Mouse (Mus musculus): ENCODE results near the gene Zbtb38. TPM values are rescaled to one million over a fixed set of nuclear protein-coding genes. Genes with fewer than 3 reads are reported as not detected.
A peak's percentile ranks its signal among the peaks of the same experiment; 100 is the strongest.

Zbtb38 gene
- total RNA-seq, 2 experiments from 2014 or later: 42.4 to 45.3 TPM

DNA sequence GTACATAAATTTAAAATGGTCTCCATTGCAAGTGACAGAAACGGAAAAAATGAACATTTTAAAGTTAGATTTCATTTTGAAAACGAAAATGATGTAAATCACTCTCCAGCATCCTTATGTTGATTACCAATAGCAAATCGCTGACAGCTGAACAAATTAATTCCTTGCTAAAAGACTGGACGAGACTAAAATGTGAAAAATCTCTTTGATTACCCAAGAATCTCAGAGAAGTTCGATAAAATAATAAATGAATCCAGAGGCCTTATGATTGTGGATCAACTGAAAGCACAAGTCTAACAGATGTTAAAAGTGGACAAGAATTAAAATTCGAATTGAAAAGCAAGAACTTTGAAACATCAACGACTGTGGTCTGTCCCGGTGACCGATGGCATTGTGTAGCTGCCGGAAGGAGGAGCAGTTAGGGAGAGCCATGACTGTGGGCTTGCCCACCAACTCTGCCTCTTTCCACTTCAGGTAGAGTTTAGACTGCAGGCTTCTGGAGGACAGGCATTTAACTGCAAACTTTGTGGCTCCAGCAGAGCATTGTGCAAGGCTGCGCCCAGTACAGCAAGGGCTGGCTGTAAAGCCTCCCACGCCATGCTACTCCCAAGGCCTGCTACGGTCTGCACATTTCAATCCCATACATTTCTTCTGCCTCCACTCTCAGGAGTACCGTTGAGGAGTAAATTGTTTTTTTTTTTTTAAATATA, 35.7 kb downstream of the Zbtb38 start:
- DNase-seq (ENCODE audit: low spot score in 2 of 2): no peak

DNA sequence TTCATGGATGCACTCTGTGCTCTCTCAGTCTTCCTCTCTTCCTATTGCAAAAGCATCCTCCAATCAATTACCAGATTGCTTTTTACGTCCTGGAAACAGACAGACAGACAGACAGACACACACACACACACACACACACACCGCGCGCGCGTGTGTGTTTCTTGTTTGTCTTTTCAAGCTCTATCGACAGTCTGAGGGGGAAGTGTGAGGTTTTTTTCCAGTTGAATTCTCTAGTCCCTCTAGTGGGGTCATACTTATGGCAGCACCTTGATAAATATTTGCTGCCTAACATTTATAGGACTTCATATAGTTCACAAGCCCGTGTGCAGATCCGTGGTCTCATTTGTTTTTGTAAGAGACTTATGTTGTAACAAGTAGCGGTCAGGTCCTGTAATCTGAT, 36.5 kb downstream of the Zbtb38 start:
- no peak for DNase-seq (ENCODE audit: low spot score in 2 of 2)

DNA sequence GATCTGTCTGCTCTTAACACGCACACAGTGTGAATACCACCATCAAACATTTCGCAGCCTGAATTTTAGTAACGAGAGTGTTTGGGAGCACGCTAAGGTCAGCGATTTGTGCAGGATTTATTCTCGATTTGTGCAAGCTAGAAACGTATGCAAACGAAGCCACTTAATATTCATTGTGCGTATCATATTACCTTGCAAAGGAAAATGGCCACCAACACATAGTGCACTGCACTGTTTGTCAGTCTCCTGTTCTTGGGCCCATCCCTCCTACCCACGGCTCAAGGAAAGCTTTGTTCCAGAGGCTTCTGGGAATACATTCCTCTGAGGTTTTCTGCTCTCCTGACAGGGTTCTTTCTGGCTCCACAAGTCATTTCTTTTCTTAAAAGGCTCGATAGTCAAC, 37.5 kb downstream of the Zbtb38 start:
- DNase-seq (ENCODE audit: low spot score in 2 of 2): no peak

DNA sequence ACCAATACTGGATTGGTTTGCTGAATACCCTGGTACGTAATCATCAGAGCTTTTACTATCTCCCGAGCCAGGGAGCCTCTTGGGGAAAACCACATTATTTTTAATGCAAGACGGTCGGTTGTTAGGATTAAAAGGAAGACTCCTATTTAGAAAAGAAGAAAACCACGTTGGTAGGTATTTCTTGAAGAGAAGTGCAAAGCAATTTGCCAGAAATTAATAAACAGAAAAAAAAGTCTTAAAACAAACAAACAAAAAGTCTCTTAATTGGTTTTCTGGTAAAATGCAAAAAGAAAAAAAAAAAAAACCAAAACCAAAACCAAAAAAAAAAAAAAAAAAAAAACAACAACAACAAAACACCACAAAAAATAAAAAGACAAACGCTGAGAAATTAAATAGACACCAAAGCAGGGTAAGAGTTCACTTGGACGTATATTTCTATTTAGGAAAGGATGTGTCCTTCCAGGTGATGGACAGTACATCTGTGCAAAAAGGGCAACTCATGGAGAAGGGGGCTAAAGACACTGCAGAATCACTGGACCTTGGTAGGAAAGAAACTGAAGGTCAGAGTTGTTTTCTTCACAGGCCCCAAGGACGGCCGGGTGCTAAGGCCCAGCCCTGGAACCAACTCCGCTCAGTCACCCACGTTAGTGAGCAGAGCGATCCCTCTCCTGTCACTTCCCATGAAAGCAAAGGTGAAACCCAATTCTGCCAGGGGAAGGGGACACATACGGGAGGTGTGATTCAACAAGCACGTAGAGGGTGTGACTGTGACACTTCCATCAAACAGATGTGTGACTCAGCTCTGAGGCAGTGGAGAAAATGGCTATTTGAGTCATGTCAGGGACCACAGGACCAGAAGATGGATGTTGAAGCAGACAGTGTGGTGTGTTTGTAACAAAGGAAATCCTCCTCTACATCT, 38.9 kb downstream of the Zbtb38 start:
- no peak for DNase-seq (ENCODE audit: low spot score in 2 of 2)

DNA sequence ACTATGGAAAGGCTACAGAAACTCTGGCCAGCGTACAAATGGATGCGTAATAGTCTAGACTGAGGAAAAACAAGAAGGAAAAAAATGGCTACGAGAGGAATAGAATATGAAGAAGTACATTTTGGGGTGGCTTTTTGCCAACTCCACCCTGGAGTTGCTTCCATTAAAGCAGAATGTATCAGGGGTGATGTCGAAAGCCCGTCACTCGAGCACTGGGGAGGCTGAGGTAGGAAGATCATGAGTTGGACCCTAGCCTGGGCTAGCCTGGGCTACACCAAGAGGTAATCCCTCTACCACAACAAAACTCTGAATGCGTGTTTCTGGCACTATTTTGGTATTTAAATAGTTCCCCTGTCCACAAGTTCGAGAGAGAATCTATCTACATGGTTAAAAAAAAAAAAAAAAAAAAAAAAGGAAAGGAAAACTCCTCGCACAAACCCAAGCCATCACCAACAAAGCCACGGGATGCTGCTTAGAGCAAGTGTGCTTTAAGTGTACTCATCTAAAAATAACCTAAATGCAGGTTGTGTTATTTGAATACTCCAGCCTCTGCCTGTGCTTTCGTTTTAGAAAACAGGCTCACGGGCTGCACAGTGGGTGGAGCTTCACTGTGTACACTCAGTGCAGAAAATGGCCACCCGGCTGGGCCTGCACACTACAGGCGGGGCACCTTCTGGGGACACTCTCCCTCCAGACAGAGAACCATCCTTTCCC, 39.7 kb downstream of the Zbtb38 start:
- no peak for DNase-seq (ENCODE audit: low spot score in 2 of 2)

DNA sequence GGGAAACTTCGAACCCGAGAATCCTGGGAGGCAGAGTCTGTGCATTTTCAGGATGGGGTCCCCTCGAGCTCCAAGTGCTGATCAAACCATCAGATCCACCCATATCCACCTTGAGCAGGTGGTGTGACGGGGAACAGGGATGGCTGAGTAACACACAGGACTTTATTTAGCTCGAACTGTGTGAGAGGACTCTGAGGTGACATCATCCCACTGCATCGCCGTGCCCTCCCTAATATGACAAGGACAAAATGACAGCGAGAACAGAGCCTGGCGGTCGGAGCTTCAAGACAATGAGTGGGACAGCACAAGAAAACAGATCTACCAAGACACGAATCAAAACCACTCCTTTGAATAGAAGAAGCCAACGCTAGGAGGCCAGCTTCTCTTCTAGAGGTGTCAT, 40.6 kb downstream of the Zbtb38 start:
- DNase-seq (ENCODE audit: low spot score in 2 of 2): no peak

DNA sequence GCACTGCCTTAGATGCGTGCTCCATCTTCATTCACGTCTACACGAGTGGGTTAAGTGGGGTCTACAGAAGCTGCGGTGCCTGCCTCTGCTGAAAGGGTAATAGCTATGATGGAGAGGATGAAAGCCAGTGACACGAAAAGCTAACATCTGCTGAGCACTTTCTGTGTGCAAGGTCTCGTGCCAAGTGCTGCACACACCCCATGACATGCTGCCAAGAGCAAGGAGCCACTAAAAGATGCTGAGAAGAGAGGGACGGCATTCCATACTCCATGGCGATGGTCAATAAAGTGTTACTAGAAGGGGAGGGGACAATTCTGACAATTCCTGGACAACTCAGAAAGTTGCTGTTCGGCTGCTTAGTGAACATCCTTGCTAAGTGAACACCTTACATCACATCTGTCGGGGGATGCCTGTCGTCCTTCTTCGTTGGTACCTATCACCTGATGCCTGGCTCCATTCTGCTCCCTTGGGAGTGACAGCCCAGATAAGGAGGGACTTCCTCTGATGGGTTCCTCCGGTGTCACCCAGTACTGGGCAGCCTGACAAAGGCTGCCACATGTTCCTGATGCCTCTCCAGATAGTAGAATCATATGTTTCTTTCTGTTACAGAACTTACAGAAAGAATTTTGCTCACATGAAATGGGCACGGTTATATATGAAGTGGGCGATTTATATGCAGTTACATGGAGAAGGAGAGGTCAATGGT, 42.2 kb downstream of the Zbtb38 start:
- DNase-seq (ENCODE audit: low spot score in 2 of 2): no peak

DNA sequence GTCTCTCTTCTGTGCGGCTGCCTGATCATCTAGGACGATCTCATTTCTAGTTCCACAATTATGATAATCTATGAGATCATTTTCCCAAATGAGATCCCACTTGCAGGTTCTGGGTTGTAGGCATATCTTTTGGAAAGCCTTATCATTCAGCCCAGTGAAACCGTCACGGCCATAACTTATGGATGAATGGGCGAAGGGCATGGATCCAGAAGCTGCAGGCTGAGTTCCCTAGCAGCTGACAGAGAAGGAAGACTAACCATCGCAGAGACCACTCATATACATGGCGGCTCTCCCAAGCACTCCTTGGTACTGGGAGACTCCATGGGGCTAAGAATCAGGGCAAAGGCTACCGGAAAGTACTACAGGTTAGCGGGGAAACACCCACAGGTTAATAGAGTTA, 43.7 kb downstream of the Zbtb38 start:
- no peak for DNase-seq (ENCODE audit: low spot score in 2 of 2)

DNA sequence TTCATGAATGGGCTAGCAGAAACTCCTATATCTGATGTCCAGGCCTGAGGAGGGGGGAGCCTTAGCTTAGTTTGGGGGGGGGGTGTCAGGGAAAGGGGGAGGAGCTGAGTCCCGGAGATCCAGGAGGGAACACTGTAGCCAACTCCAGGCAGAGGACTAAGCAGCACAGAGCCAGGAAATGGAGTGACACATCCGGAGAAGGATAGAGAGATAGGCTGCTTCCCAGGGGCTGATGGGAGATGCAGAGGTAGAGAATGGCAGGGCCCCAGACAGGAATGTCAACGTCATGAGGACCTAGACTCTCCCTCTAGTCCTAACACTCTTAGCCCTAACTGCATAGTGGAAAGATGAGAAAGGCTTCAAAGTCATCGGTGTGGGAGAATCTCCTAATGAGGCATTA, 44.7 kb downstream of the Zbtb38 start:
- no peak for DNase-seq (ENCODE audit: low spot score in 2 of 2)

DNA sequence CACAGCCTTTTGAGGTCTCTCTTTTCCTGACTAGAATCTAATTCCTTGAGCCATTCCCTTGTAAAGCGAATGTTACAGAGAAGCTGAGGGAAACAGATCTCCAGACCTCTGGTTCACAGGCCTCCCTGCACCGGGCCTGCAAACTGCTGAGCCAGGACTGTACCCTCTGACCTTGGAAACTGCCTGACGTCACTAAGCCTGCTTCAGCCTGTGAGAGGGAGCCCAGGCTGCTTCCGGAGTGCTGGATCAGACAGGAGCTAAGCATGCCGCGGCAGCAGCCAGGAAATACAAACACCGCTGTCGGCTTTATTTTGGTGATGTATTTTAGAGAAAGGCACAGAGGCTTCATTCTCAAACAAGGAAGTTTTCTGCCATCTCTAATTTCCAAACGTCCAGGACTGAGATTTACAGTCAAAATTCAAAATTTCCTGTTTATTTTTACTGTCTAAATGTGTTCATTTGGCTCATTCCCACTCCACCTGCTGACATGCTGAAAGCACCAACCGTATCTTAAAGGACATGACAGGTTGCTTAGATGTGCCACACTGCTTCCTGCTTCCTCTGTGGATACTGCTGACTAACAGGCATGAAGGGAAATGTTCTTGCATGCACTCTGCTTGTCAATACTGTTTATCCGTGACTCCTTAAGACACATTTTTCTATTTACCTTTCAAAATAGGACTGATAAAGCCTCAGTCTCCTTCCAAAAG, 46.9 kb downstream of the Zbtb38 start:
- no peak for DNase-seq (ENCODE audit: low spot score in 2 of 2)

DNA sequence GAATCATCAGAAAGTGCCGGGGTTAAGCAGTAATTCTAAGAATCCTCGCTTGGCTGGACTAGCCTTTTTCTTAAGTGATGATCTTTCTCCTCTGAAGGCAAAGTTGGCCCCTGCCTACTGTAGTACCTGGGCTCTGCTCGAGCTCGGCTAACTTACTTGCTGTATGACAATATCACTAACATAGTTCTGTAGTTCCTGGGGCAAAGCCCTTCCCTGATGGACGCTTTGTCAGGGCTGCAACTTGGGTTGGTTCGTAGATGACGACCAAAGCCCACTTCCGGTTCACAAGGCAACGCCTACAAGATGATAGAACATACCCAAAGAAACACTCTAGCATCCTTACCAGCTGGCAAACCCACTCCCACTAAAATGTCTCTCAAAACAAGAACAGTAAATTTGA, 47.7 kb downstream of the Zbtb38 start:
- no peak for DNase-seq (ENCODE audit: low spot score in 2 of 2)

DNA sequence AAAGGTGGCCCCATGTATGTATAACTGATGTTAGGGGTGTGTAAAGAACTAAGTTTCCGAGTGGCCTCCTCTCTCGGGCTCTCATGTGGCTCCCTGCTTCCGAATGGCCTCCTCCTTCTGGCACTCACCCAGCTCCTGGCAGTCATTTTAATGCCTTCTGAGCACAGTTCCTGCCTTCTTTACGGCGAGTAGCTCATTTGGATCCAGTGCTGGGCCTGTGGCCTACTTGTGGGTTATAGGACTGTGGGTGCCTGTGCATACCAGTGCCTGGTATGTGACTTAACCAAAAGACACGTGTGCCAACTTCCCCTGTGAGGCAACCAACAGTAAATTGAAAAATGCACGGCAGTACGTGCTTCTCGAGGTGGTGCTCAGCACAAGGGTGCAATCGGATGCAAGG, 50.7 kb downstream of the Zbtb38 start:
- no peak for DNase-seq (ENCODE audit: low spot score in 2 of 2)

DNA sequence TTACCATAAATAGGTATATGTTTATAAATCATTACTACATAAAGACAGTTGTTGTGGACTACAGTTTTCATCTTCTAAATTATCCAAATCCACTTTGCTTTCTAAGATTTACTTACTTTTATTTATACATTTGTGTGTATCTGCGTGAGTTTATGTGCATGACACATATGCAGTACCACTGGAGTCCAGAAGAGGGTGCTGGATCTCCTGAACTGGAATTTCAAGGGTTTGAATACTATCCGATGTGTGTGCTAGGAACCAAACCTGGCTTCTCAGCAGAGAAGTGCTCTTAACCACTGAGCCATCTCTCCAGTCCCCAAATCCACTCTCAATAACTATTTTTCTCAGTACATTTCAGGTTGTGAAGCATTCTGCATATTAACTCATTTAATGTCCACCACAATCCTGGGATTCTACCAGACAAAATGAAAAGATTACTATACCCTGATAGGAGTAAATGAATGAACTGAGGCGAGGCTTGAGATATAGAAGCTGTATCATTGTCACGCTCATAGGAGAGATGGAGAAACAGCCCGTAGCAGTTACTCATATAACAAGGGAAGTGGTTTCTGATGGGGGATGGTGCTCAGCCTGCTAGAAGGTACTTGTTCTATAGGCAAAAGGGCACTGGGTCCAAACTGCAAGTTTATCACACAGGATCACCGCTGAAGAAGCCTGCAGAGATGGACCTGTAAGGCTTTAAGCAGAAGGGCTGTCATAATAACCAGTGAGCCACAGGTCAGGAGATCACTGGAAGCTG, 53.2 kb downstream of the Zbtb38 start:
- no peak for DNase-seq (ENCODE audit: low spot score in 2 of 2)

DNA sequence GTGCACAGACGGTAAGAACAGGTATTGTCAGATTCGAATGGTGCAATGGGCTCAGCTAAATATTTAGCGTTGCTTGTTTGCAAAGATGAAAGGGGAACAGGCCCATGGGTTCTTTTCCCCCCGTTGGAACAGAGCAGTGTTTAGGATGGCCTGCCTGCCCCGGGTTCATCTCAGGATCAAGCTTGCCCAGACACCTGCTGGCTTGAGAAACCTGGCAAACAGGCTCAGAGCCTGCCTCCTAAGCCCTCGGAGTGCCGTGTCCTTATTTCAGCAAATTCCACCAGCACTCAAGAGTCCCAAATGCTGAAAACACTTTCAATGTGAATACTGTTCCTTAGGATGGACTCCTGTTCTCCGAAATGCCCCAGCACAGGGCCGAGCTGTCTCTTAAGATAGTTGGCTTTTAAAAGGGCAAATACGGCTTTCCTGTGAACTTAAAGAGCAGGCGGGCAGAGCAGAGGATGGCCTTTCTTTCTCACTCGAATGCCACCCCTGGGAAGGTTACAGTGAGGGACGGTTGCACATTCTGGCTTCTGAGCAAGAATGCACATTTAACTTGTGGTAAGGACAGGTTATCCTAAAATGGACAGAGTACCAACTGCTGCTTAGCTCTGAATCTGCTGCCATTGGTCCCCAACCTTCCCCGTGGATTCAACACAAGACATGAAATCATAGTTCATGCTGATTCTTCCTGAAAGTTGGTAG, 55.7 kb downstream of the Zbtb38 start:
- no peak for DNase-seq (ENCODE audit: low spot score in 2 of 2)

DNA sequence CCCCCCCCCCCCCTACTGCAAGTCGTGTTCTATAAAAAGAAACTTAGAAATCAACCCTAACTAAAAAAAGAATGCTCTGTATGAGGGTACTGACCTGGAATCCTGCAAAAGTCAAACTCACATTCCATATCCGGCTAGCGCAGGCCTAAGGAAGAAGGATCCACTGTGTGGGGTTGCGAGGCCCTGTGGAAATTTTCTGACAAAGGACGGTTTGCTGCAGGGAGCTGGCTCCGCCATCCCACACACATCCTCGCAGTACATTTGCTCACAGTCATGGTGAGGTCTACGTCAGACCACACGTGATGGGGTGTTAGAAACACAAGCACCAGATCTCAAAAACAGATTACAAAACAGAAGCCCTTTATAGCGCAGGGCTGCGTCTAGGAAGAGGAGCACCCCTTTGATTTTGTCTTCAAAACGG, 56.5 kb downstream of the Zbtb38 start:
- peak in 1 of 2 experiments; percentile 52 for DNase-seq (ENCODE audit: low spot score in 2 of 2)

DNA sequence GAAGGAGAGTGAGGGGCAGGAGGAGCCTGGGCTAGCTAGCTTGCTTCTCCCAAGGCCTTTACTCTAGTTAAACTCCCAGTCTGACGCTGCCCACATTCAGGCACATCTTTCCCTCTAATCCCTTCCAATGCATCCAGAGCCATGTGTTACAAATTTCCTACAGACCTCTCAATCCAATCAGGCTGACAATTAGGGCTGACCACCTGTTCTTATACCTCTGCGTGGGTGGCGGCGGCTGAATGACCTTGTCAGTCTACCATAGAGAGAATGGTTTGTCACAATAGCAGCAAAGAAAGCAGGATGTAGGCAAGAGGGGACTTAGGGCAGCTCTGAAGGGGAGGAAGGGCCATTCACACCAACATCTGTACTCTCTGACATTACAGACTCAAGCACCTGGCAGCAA, 62.2 kb downstream of the Zbtb38 start:
- DNase-seq (ENCODE audit: low spot score in 2 of 2): no peak

DNA sequence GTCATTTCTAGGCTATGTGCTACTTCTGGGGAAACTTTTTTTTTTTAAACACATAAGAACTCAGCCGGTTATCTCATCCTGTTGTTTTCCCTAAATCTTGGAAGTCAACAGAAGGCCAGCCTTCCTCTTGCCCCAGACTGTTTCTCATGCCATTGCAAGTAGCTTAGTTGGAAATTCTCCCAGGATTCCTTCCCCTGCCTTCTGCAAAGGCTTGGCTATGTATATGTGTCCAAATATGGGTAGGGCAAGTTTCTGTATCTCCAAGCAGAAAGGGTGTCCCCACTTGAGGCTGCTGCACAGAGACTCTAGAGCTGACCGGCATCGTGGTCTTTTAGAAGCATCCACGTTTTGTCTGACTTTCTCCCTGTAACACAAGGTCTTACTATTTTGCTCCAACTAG, 63.6 kb downstream of the Zbtb38 start:
- no peak for DNase-seq (ENCODE audit: low spot score in 2 of 2)

DNA sequence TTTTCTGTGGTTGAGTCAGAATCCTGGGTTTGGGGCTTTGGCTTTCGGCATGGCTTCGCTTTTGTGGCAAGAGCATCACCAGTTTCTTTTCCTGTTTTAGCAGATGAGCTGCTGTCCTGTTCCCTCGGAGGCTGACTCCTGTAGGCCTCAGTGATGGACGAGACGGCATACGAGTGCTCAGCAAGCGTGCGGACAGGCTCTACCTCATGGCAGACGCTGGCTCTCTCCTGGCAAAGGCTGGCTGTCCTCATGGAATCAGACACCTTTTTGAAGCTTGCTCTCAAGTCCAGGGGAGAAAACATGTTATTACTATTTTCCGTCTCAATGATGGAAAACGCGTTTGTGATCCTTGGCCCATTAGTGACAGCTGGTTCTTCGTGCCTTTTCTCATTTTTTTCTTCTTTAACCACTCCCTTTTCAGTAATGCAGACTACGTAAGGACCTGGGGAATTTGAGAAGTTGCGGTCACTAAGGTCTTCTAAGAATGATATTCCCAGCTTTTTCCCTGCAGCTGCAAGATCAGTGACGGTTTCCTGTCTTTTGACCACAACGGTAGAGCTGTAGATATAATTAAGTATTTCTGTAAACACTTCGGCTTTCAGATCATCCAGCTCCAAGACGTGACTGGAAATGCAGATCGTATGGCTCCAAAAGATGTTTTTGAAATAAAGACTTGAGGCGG, 64.3 kb downstream of the Zbtb38 start:
- no peak for DNase-seq (ENCODE audit: low spot score in 2 of 2)
